Mouse (Mus musculus) CH12.LX (cell line): ENCODE measurements around the gene Chd5. TPM values are rescaled to one million over a fixed set of nuclear protein-coding genes. Genes with fewer than 3 reads are reported as not detected.

Experiments
- DNase-seq: peaks from one replicate; pipeline ENCODE4 v3.0.0-alpha.2; 2013; ENCODE audit errors: extremely low read depth
- H3K27ac ChIP-seq: 2 replicates; pipeline ENCODE4 v1.5.1; 2012; ENCODE audit warnings: low read depth, mild to moderate bottlenecking, control low read depth, moderate library complexity; ENCODE audit not compliant: insufficient read depth
- H3K27me3 ChIP-seq: replicated peaks from 2 replicates; pipeline ENCODE3; 2012; ENCODE audit warnings: inconsistent platforms
- H3K36me3 ChIP-seq, 2 experiments: replicated peaks in 1 of 2; 2 replicates each; pipeline versions ENCODE3 to v1.6.1; 2012; ENCODE audit warnings: inconsistent platforms in 1 of 2, low read length in 1 of 2, mild to moderate bottlenecking in 1 of 2, mixed read lengths in 1 of 2, moderate library complexity in 1 of 2; ENCODE audit not compliant: control insufficient read depth in 1 of 2, insufficient read depth in 1 of 2
- H3K4me1 ChIP-seq, 2 experiments: 2 replicates each; pipeline ENCODE4 v1.6.1; 2012; ENCODE audit warnings: inconsistent platforms in 1 of 2, moderate library complexity in 1 of 2; ENCODE audit not compliant: insufficient read depth in 2 of 2, control insufficient read depth in 1 of 2
- H3K4me2 ChIP-seq: 2 replicates; pipeline ENCODE4 v1.6.1; 2012; ENCODE audit warnings: low read depth, mild to moderate bottlenecking, control low read depth; ENCODE audit not compliant: poor library complexity, insufficient read depth, severe bottlenecking
- H3K4me3 ChIP-seq, 3 experiments: fragments of 150-350 bp in 1 of 3; sonication (generic) in 1 of 3; replicated peaks in 1 of 3; 2 replicates each; pipeline versions ENCODE3 to v1.5.1; 2011 to 2012; ENCODE audit warnings: low read depth in 2 of 3, low read length in 2 of 3, mild to moderate bottlenecking in 2 of 3, moderate library complexity in 2 of 3, control low read depth in 1 of 3, improper control_type of control experiment in 1 of 3, inconsistent platforms in 1 of 3, mixed read lengths in 1 of 3; ENCODE audit not compliant: poor library complexity in 1 of 3
- H3K79me2 ChIP-seq: replicated peaks from 2 replicates; pipeline ENCODE4 v1.6.1; 2012; ENCODE audit warnings: mild to moderate bottlenecking, moderate library complexity; ENCODE audit not compliant: control insufficient read depth, poor library complexity, insufficient read depth, severe bottlenecking; ENCODE audit errors: extremely low read depth
- H3K9ac ChIP-seq: 2 replicates; pipeline ENCODE4 v1.6.1; 2012; ENCODE audit warnings: low read depth, mild to moderate bottlenecking, control low read depth, moderate library complexity; ENCODE audit not compliant: insufficient read depth
- H3K9me3 ChIP-seq: replicated peaks from 2 replicates; pipeline ENCODE3; 2012; ENCODE audit warnings: low read length, inconsistent platforms, mixed read lengths
- BHLHE40 ChIP-seq: IDR thresholded peaks from 2 replicates; pipeline ENCODE4 v1.6.1; 2011; ENCODE audit warnings: mild to moderate bottlenecking, low read depth, low read length, improper control_type of control experiment
- CHD1 ChIP-seq: IDR thresholded peaks from 2 replicates; pipeline ENCODE4 v1.6.1; 2012; ENCODE audit warnings: low read depth, low read length, improper control_type of control experiment, inconsistent platforms
- CTCF ChIP-seq, 2 experiments: IDR thresholded peaks in 1 of 2; conservative IDR thresholded peaks in 1 of 2; 2 replicates each; pipeline ENCODE4 v1.5.1; 2011 to 2012; ENCODE audit warnings: low read depth in 2 of 2, low read length in 2 of 2, improper control_type of control experiment in 1 of 2, inconsistent platforms in 1 of 2, mild to moderate bottlenecking in 1 of 2, moderate library complexity in 1 of 2
- EP300 ChIP-seq: IDR thresholded peaks from 2 replicates; pipeline ENCODE4 v1.6.1; 2011; ENCODE audit warnings: low read length, improper control_type of control experiment
- KAT2A ChIP-seq: IDR thresholded peaks from 2 replicates; pipeline ENCODE4 v1.6.1; 2012; ENCODE audit warnings: low read length, improper control_type of control experiment, inconsistent platforms; ENCODE audit not compliant: insufficient replicate concordance
- NRF1 ChIP-seq: IDR thresholded peaks from 2 replicates; pipeline ENCODE4 v1.6.1; 2014; ENCODE audit warnings: low read depth, mild to moderate bottlenecking, inconsistent platforms, low read length, improper control_type of control experiment, moderate library complexity
- RAD21 ChIP-seq: IDR thresholded peaks from 2 replicates; pipeline ENCODE4 v1.6.1; 2011; ENCODE audit warnings: low read depth, mild to moderate bottlenecking, low read length, improper control_type of control experiment, moderate library complexity
- RCOR1 ChIP-seq: conservative IDR thresholded peaks from 2 replicates; pipeline ENCODE4 v1.6.1; 2012; ENCODE audit warnings: low read depth, mild to moderate bottlenecking, inconsistent platforms, low read length, improper control_type of control experiment
- SIN3A ChIP-seq: IDR thresholded peaks from 2 replicates; pipeline ENCODE4 v1.6.1; 2012; ENCODE audit warnings: low read length, improper control_type of control experiment, inconsistent platforms
- SMC3 ChIP-seq: IDR thresholded peaks from 2 replicates; pipeline ENCODE4 v1.6.1; 2011; ENCODE audit warnings: low read depth, low read length, improper control_type of control experiment
- dilution Hi-C: fragments of 300-500 bp; cut with MboI; formaldehyde crosslinking; loops from 2 replicates; pipeline ENCODE4 v1.14.3; 2020; ENCODE audit warnings: low sequenced_read_pairs; ENCODE audit not compliant: extremely low pct_unique_long_range_greater_than_20kb, extremely low pct_ligation_motif_present
- in situ Hi-C: fragments of 300-500 bp; cut with MboI; formaldehyde crosslinking; loops from 3 replicates; pipeline ENCODE4 v1.14.3; 2019; ENCODE audit warnings: low sequenced_read_pairs, low pct_ligation_motif_present, low pct_unique_long_range_greater_than_20kb, mixed read lengths
- polyA plus RNA-seq: library from polyadenylated mRNA; unstranded; fragments of >175 nt; gene quantifications from 2 replicates; pipeline ENCODE4 v1.2.1, GENCODE M21; 2012; ENCODE audit warnings: low read depth; ENCODE audit not compliant: insufficient read length
- total RNA-seq, 2 experiments: library from RNA; depleted of rRNA; stranded (reverse); fragments of 300-350 nt in 1 of 2; fragments of >200 nt in 1 of 2; gene quantifications; 2 replicates each; pipeline ENCODE4 v1.2.3; 2012 to 2014

Gene Chd5
- total and polyA plus RNA-seq, 3 experiments, result 0.44 to 3.4 (median 1.2) TPM

GRCm38 (mm10) chr4:152325574-152326411 lies 12.7 kb upstream of the Chd5 start, which contains the start of gene Rpl22 (continued):
- 0 out of 2 replicates have a peak, but pooled peaks have one; percentile 39 for TF ChIP-seq RCOR1

- in situ Hi-C loops, result loop anchor here (5.0 kb wide), 1 partner anchor 111 kb away; no protein-coding TSS in a partner anchor
- no peak overlapping the region; the same call in 1 of the 2 replicates for H3K27ac ChIP-seq
- H3K79me2 ChIP-seq, result peaks cover 57% of the 10 kb centered on the region
- peaks cover 3% of the 10 kb centered on the region for H3K9me3 ChIP-seq
- peak overlapping the region; percentile 94 to 97 (median 97) for H3K4me3 ChIP-seq
- peaks cover 3 to 37% of the 10 kb centered on the region in 2 experiments; a peak in 3 of 4 replicates for H3K4me1 ChIP-seq
- H3K27me3 ChIP-seq, result no peaks in the 10 kb centered on the region
- H3K9ac ChIP-seq, result peak overlapping the region; percentile 82
- TF ChIP-seq NRF1, result no peak
- peak; percentile 49; the same call in 1 of the 2 replicates for TF ChIP-seq SIN3A
- no peak for TF ChIP-seq SMC3
- TF ChIP-seq EP300, result no peak
- no peak for TF ChIP-seq KAT2A
- no peak for TF ChIP-seq CHD1
- TF ChIP-seq RCOR1, result 0 out of 2 replicates have a peak, but pooled peaks have one; percentile 0
- DNase-seq, result no peak
- peaks cover 28 to 40% of the 10 kb centered on the region in 2 experiments for H3K36me3 ChIP-seq
- dilution Hi-C loops, result no loop called here
- H3K4me2 ChIP-seq, result peak overlapping the region; percentile 99
Observed at GRCm38 (mm10) chr4:152326543-152326942, 11.9 kb upstream of the Chd5 start.

- TF ChIP-seq CTCF (conservative IDR thresholded peaks at IDR 0.05 in 1 of 2, IDR thresholded peaks at IDR 0.05 in 1 of 2; ENCODE audit: low read depth in 2 of 2, low read length in 2 of 2) (peak; percentile 32 to 70; a peak in 3 of 4 replicates), BHLHE40 (no peak), SMC3 (peak; percentile 36), RAD21 (peak; percentile 39)
- TF ChIP-seq, all 38 proteins: peak for 3
- Histone ChIP-seq H3K27me3 (no peaks in the 10 kb centered on the region), H3K27ac (peak overlapping the region; percentile 18; the same call in 1 of the 2 replicates), H3K4me3 (peak overlapping the region in 1 of 3 experiments; percentile 30), H3K4me1 (peaks cover 3 to 57% of the 10 kb centered on the region in 2 experiments; a peak in 3 of 4 replicates), H3K79me2 (peaks cover 57% of the 10 kb centered on the region), H3K36me3 (peaks cover 47 to 61% of the 10 kb centered on the region in 2 experiments), H3K4me2 (0 out of 2 replicates have a peak overlapping the region, but pooled peaks have one; percentile 16), H3K9ac (no peak overlapping the region), H3K9me3 (peaks cover 3% of the 10 kb centered on the region)
- peak; percentile 72 for DNase-seq
- dilution Hi-C loops, result no loop called here
- in situ Hi-C loops, result loop anchor here (5.0 kb wide), 1 partner anchor 109 kb away; no protein-coding TSS in a partner anchor
Observed at GRCm38 (mm10) chr4:152328691-152329090, 9.8 kb upstream of the Chd5 start.
